Mouse (Mus musculus): ENCODE data around the gene Iyd.
A peak's percentile ranks its signal among the peaks of the same experiment; 100 is the strongest.
"Not testable (repeated sequence)": the region's sequence is repeated elsewhere in the genome, so short reads cannot be mapped to it uniquely, and the experiment has no call there.

Iyd gene

GRCm38 (mm10) chr10:3540003-3540827 is at the start of gene Iyd:
Gene Iyd (plus strand): TSS chr10:3540240.
- DNase-seq (ENCODE audit: low read depth, low spot score), result no peak

DNA sequence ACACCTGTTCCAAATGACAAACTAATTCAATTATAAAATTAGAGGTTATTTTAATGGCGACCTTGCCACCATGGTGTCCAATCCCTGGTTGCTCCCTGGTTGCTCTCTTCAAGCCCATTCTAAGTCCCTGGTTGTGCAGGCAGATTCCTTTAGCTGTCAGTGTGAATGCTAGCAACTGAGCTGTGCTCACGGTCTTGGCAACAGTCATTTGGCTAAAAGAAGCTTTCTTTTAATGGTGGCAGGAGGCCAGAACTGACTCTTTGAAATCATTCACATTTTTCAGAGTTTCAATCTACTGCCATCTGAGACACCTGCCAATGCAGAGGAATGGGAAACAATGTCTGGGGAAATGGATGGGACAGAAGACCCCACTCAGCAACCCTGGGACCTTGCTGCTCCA is 43.2 kb upstream of the Iyd start:
- peak; percentile 42 for DNase-seq (ENCODE audit: low read depth, low spot score)

GRCm38 (mm10) chr10:3500846-3501245 is 39.2 kb upstream of the Iyd start:
- DNase-seq (ENCODE audit: low read depth, low spot score), result not testable (repeated sequence)

DNA sequence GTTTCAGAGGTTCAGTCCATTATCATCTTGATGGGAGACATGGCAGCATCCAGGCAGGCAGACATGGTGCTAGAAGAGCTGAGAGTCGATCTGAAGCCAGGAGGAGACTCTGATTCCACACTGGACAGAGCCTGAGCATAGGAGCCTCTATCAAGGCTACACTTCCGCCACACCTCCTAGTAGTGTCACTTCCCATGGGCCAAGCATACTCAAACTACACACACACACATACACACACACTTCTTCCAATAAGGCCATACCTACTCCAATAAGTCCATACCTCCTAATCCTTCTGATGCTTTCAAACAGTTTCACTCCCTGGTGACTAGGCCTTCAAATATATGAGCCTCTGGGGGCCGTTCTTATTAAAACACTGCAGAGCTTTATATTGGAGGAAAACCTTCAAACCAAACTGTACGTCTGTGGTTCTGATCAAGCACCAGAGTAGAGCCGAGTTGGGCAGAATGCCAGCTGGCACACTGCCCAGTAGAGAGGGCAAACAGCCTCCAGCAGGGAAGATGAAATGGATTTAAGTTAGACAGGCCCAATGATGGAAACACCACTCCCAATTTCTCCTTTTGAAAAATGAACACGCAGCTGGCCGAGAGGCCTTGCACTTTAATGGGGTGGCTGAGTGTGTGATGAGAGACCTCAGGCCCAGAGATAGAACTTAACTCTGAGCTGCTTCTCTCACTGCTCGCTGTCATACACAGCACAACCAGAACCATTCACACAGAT is 32.4 kb upstream of the Iyd start:
- no peak for DNase-seq (ENCODE audit: low read depth, low spot score)

DNA sequence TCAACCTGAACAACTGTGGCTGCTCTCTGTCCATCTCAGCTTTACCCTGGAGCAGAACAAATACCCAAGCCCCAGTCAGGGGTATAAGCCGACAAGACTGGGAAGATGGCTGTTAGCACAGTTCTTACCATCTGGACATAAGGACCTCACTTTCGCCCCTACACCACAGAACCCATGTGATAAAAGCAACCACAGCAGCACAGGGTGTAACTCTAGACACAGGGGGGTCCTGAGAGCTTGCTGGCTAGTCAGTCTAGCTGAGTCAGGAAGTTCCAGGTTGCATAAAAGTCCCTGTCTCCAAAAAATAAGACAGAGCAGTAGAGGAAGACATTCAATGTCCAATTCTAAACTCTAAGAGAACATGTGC is 31.8 kb upstream of the Iyd start:
- DNase-seq (ENCODE audit: low read depth, low spot score), result no peak

- DNase-seq (ENCODE audit: low read depth, low spot score), result no peak
Observed at GRCm38 (mm10) chr10:3508746-3509145, 31.3 kb upstream of the Iyd start.

DNA sequence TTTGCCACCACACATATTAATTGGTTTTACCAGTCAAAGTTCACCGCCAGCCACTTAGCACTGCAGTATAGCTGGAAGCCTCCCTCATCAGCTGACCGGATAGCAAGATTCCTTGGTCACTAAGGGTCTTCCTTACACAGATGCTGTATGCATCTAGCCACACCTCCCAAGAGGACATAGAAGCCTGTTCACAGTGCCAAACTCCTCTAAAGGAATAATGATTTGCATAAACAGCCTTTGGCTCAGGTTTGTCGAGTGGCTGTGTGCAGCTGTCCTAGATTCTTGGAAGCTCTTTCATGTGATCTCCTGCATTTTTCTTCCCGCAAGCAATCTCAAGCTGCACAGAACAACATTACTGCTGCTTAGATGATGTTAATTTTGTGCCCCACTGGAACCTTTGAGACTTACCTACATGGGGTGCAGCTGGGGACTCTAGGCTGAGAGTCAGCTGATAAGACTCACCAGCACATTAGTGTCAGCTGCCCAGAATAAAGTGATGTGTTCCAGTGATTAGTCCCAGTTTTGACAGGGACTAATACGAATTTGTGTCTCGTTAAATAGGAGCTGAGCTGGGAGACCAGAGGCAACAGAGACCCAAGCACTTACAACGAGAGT is 30.3 kb upstream of the Iyd start:
- no peak for DNase-seq (ENCODE audit: low read depth, low spot score)

GRCm38 (mm10) chr10:3510486-3510885 is 29.6 kb upstream of the Iyd start:
- no peak for DNase-seq (ENCODE audit: low read depth, low spot score)

- DNase-seq (ENCODE audit: low read depth, low spot score), result no peak
Observed at GRCm38 (mm10) chr10:3511401-3511800, 28.6 kb upstream of the Iyd start.

- no peak for DNase-seq (ENCODE audit: low read depth, low spot score)
Observed at GRCm38 (mm10) chr10:3512620-3513305, 27.3 kb upstream of the Iyd start.

DNA sequence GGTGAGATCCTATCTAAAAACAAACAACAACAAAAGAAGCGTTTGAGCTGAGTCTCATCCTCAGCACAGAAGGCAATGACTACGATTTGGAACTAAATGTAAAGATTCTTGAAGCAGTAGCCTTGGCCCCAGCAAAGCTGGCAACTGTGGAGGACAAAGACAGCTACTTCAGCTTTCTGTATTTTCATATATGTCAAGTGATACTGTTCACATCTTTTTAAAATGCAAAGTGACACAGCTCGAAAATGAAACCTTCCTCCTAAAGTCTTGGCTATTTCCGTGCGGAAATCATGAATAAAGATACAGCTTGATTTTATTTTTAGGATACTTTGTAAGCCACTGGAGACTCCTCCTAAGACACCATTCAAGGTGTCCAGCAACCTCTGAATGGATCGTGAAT is 26.1 kb upstream of the Iyd start:
- no peak for DNase-seq (ENCODE audit: low read depth, low spot score)

DNA sequence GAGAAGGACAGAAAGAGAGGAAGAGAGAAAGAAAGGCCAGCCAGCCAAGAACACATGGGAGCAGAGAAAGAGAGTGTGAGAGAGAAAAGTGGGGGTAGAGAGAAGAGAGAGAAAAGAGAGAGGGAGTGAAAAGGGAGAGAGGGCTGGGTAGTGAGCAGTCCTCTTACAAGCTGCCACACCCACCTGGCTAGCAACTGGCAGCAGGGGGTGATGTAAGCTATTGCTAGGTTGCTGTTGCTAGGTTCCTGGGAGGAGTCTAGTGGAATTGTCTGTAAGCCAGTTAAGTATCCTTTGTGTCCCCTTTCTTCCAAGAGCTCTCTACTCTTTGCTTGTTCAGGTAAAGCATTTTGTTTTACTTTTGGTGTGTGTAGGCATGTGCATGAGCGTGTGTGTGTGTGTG is 25.4 kb upstream of the Iyd start:
- DNase-seq (ENCODE audit: low read depth, low spot score), result no peak

DNA sequence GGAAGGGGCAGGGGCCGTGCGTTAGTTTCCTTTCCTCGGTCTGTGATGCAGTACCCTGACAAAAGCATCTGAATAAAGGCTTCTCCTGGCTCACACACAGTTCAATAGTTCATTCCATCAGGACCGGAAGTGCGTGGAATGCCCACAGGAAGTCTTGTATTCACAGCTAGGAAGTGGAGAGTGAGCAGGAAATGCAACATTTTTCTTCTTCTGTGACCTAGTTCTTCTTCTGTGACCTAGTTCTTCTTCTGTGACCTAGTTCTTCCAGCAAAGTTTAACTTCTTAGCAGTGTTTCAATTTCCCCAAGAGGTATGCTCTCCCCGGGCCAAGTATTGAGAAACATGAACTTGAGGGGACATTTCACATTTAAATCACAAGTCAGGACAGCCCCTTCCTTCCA is 23.6 kb upstream of the Iyd start:
- no peak for DNase-seq (ENCODE audit: low read depth, low spot score)

- DNase-seq (ENCODE audit: low read depth, low spot score), result no peak
Observed at GRCm38 (mm10) chr10:3523044-3523793, 16.8 kb upstream of the Iyd start.

- DNase-seq (ENCODE audit: low read depth, low spot score), result no peak
Observed at GRCm38 (mm10) chr10:3524513-3524912, 15.5 kb upstream of the Iyd start.

DNA sequence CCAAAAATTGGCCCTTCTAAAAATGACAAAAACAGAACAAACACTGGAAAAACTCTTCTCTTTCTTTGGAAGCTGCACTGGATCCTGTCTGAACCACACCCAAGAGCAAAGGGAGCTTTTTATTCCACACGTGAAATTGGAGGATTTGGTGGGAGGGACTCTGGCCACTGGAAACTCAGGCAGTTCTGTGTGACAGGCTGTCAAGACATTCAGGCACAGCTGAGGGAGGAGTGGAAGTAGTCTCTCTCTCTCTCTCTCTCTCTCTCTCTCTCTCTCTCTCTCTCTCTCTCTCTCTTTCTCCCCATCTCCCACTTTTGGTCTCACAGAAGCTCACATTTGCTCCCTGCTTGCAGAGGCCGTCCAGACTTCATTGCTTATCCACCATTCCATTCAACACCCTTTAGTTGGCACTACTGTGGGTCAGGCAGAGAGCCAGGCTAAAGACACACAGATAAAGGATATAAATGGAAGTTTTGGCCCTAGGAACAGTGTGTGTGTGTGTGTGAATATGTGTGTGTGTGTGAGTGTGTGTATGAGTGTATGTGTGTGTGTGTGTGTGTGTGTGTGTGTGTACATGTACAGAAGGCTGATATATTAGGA is 14.5 kb upstream of the Iyd start:
- no peak for DNase-seq (ENCODE audit: low read depth, low spot score)

- no peak for DNase-seq (ENCODE audit: low read depth, low spot score)
Observed at GRCm38 (mm10) chr10:3529807-3530206, 10.2 kb upstream of the Iyd start.

DNA sequence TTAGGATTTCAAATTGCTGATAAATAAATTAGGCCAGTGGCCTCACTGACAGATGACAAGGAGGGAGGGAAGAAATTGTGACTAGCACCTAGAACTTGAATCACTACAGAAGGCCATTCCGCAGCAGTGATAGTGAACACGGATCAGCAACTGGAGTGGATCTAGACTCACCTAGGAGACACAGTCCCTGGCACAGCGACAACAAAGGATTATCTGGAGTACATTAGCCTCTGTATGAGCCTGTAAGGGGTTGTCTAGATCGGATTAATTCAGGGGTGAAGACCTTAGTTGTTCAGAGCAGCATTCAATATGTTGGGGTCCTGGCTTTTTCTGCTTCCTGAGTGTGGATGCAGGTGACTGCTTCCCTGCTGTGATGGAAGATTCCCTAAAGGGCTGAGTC is 9.4 kb upstream of the Iyd start:
- no peak for DNase-seq (ENCODE audit: low read depth, low spot score)

- no peak for DNase-seq (ENCODE audit: low read depth, low spot score)
Observed at GRCm38 (mm10) chr10:3531375-3531774, 8.7 kb upstream of the Iyd start.

DNA sequence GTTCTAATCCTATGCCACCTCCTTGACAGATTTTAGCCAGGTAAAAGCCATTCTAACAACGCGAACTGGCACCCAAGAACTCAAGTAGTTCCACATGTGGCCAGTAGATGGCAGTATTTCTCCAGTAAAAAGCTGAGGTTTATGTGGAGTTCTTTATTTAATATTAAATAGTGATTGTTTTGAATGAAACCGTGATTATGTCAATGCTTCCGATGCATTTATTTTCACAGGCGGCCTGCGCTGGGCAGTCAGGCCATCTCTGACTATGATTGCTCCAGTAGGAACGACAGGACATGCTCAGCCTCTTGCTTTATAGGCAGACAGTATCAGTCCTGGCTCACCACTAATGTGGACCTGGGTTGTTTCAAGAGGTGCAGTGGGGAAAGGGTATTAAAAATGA is 5.6 kb upstream of the Iyd start:
- DNase-seq (ENCODE audit: low read depth, low spot score), result no peak

DNA sequence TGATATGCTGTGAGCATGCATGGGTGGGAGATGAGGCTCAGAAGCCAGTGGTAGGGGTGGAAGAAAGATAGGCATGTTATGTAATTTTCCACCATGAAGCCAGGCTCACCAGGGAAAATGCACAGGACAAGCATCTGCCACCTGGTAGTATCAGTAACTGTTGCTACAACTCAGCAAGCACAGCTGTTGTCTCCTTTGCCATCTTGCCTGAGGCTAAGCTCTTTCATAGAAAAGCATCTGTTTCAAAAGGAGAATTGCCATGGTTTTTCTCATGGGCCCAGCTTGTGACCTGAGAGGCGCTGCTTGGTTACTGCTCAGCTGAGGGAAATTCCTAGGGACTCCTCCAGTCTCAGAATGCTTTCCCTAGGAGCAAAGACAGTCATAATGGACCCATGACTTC is 3.7 kb upstream of the Iyd start:
- no peak for DNase-seq (ENCODE audit: low read depth, low spot score)

Data from telencephalon, adult 2 months (tissue).